Mouse (Mus musculus): Measurements from ENCODE around the gene Agrn. TPM values are rescaled to one million over a fixed set of nuclear protein-coding genes. Genes with fewer than 3 reads are reported as not detected.

Agrn gene
- total RNA-seq, 2 experiments from 2014 or later, result 142 to 147 TPM

GRCm38 (mm10) chr4:156136285-156137100 lies 60.8 kb downstream of the Agrn start:
- Histone ChIP-seq H3K4me3 (no peak overlapping the region), H3K27ac (no peak overlapping the region)
- no peak for TF ChIP-seq CTCF (IDR thresholded peaks at IDR 0.05)
- no peak for DNase-seq (ENCODE audit: extremely low spot score in 1 of 2, low spot score in 2 of 2)
- intact Hi-C loops (cut with DNase I), result no loop called here

DNA sequence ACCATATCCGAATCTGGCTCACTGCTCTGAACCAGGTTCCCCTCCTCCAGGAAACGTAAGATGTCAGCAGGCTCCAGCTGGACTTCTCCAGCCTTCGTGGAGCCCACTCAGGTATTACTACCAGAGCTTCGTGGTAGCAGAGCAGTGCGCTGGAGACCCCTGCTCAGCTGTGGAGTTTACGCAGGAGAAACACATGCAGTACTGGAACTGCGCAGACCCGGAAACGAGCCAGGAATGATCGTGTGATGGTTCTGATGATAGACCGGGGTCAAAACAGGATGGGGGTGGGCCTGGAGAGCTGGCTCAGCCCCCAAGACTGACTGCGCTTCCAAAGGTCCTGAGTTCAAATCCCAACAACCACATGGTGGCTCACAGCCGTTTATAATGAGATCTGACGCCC lies 61.5 kb downstream of the Agrn start:
- TF ChIP-seq CTCF (IDR thresholded peaks at IDR 0.05), result no peak
- Histone ChIP-seq H3K27ac (no peak overlapping the region), H3K4me3 (no peak overlapping the region)
- intact Hi-C loops (cut with DNase I), result no loop called here
- DNase-seq (ENCODE audit: extremely low spot score in 1 of 2, low spot score in 2 of 2), result no peak

GRCm38 (mm10) chr4:156135112-156135511 lies 62.2 kb downstream of the Agrn start:
- Histone ChIP-seq H3K4me3 (no peak overlapping the region), H3K27ac (no peak overlapping the region)
- intact Hi-C loops (cut with DNase I), result no loop called here
- no peak for TF ChIP-seq CTCF (IDR thresholded peaks at IDR 0.05)
- DNase-seq (ENCODE audit: extremely low spot score in 1 of 2, low spot score in 2 of 2), result no peak

DNA sequence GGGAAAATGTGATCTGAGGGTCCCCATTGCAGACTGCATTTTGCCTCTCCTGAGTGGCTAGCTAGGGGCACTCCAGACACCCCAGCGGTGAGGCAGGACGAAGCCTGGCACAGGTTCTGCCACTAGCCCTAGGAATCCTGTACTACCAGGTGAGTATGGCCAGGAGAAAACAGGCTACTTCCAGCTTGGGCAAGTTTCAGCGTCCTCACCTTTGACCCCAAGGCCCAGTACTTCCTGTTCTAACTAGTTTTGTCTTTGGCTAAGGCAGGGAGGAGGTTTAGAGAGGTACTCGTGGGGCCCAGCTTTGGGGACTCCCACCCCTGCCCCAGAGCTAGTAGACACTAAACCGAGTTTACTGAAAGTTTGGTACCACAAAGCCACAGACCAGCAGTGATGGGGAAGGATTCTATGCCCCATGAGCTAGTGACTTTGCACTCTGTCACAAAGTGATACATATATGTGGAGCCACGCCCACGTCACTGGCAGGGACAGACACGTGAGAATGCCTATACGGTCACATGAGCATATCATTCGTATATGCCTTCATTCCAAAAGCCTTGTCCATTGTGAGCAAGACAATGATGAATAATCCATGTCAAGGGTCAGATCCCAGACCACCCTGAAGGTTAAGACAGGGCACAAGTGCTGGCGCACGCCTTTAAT lies 63.2 kb downstream of the Agrn start:
- TF ChIP-seq CTCF (IDR thresholded peaks at IDR 0.05), result no peak
- Histone ChIP-seq H3K27ac (no peak overlapping the region), H3K4me3 (no peak overlapping the region)
- intact Hi-C loops (cut with DNase I), result no loop called here
- DNase-seq (ENCODE audit: extremely low spot score in 1 of 2, low spot score in 2 of 2), result no peak

DNA sequence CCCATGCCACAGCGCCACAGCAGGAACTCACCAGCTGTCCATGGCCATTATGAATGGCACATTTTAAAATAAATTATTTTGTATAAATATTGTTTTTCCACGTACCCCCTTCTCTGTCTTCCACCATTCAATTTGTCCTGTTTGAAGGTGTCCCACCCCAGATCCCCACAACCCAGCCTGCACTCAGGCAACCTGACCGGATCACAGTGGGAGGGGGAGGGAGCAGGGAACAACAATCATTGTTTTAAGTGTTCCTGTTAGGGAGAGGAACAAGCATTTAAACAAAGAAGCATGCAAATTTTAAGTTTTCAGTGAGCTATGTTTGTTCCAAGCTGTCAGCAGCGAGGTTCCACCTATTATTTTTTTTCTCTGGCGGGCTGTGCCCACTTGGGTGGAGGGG lies 64.0 kb downstream of the Agrn start:
- Histone ChIP-seq H3K27ac (no peak overlapping the region), H3K4me3 (no peak overlapping the region)
- intact Hi-C loops (cut with DNase I), result no loop called here
- TF ChIP-seq CTCF (IDR thresholded peaks at IDR 0.05), result no peak
- no peak for DNase-seq (ENCODE audit: extremely low spot score in 1 of 2, low spot score in 2 of 2)

DNA sequence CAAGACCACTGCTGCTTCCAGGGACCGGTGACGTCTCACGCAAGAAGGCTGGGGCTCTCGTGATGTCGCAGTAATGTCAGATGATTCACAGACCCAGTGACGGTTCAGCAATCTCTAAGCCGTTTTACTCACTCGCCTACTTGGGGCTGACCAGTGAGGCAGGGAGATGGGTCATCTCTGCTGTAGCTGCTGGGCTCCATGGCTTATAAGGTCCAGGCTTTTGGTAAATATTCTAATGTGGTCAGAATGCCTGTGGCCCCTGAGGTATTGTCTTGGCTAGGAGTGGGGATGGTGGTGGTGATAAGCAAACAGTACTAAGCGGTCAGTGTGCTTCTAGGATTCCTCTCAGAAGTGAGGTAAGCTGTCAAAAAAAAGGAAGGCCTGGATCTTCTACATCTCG lies 66.3 kb downstream of the Agrn start:
- no peak for DNase-seq (ENCODE audit: extremely low spot score in 1 of 2, low spot score in 2 of 2)
- no peak overlapping the region for H3K27ac ChIP-seq
- no peak overlapping the region for H3K4me3 ChIP-seq
- intact Hi-C loops (cut with DNase I), result no loop called here
- no peak for TF ChIP-seq CTCF (IDR thresholded peaks at IDR 0.05)

DNA sequence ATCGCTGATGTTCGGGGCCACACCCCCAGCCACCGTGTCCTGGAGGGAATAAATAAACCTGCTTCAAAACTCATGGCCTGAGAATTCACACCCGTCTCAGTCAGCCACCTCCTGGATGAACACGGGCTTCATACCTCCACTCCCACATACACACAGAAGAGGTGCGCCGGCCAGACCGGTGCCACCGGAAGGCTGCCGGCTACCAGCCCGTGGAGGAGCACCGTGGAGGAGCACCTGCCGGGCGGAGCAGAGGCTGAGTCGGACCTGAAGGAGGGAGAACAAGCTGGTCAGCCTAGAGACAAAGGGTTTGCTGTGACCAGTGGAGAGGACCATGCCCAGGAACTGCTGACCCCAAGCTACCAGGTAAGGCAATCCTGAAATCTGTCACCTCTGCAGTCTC lies 66.9 kb downstream of the Agrn start, which contains the start of gene Rnf223:
Rnf223 (plus strand) TSS at position 78 of the 400 bp plus-strand sequence.
- TF ChIP-seq CTCF (IDR thresholded peaks at IDR 0.05), result no peak
- no peak for DNase-seq (ENCODE audit: extremely low spot score in 1 of 2, low spot score in 2 of 2)
- intact Hi-C loops (cut with DNase I), result no loop called here
- no peak within 1 kb of the TSS for H3K4me3 ChIP-seq
- no peak within 1 kb of the TSS for H3K27ac ChIP-seq

- no peak for DNase-seq (ENCODE audit: extremely low spot score in 1 of 2, low spot score in 2 of 2)
- no peak for TF ChIP-seq CTCF (IDR thresholded peaks at IDR 0.05)
- intact Hi-C loops (cut with DNase I), result no loop called here
- Histone ChIP-seq H3K27ac (no peak overlapping the region), H3K4me3 (no peak overlapping the region)
Measured at GRCm38 (mm10) chr4:156128746-156129145, 68.5 kb downstream of the Agrn start.

GRCm38 (mm10) chr4:156126841-156127240 lies 70.4 kb downstream of the Agrn start:
- intact Hi-C loops (cut with DNase I), result no loop called here
- Histone ChIP-seq H3K4me3 (no peak overlapping the region), H3K27ac (no peak overlapping the region)
- TF ChIP-seq CTCF (IDR thresholded peaks at IDR 0.05), result no peak
- no peak for DNase-seq (ENCODE audit: extremely low spot score in 1 of 2, low spot score in 2 of 2)

DNA sequence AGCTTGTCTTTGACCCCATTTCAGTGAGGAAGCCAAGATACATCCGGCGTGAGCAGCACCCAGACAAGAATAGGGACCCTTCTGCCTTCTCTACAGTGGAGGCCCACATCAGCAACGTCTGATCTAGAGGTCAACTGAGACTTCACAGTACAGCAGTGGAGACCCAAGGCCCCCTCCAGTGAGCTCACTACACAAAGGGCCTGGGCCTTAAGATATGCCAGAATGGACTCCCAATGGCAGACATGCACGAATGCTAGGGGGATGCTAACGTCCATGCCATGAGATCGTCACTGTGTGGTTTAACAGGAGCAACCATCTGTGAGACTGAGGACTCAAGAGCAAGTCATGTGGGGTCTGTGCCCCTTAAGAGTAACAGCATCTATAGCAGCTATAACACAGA lies 71.9 kb downstream of the Agrn start:
- Histone ChIP-seq H3K27ac (no peak overlapping the region), H3K4me3 (no peak overlapping the region)
- intact Hi-C loops (cut with DNase I), result no loop called here
- no peak for DNase-seq (ENCODE audit: extremely low spot score in 1 of 2, low spot score in 2 of 2)
- no peak for TF ChIP-seq CTCF (IDR thresholded peaks at IDR 0.05)

- Histone ChIP-seq H3K4me3 (no peak overlapping the region), H3K27ac (no peak overlapping the region)
- no peak for DNase-seq (ENCODE audit: extremely low spot score in 1 of 2, low spot score in 2 of 2)
- intact Hi-C loops (cut with DNase I), result no loop called here
- TF ChIP-seq CTCF (IDR thresholded peaks at IDR 0.05), result no peak
Measured at GRCm38 (mm10) chr4:156124077-156124476, 73.2 kb downstream of the Agrn start.

Small RNA genes within 50 kb of the gene (microRNA-seq; reads per million reads assigned to microRNA genes)
- gene Mir7658, result 3.4 to 4.5 reads per million in 2 experiments

Other genes starting within 250 kb of the Agrn start
- 10 to 100 TPM; 18.9 to 19.7 TPM for gene C1qtnf12, start 235.2 kb downstream of the Agrn start, total RNA-seq (2021)
- 10 to 100 TPM in 1 of 2 experiments, 1 to 10 TPM in 1; 9.1 to 10.8 TPM for gene B3galt6, start 204.8 kb downstream of the Agrn start, total RNA-seq (2021)
- 100 to 1,000 TPM; 187 to 193 TPM for gene Sdf4, start 204.6 kb downstream of the Agrn start, total RNA-seq (2021)
- gene Tnfrsf4, start 183.6 kb downstream of the Agrn start, total RNA-seq (2021), result 1 to 10 TPM; 1.7 to 2.4 TPM
- not detected for gene Tnfrsf18, start 171.3 kb downstream of the Agrn start, total RNA-seq (2021)
- gene Ttll10, start 138.1 kb downstream of the Agrn start, total RNA-seq (2021), result under 1 TPM in 1 of 2 experiments, not detected in 1; 0.79 TPM
- gene 9430015G10Rik, start 87.5 kb downstream of the Agrn start, total RNA-seq (2021), result 10 to 100 TPM; 30.7 to 34.7 TPM
- gene Rnf223, start 67.0 kb downstream of the Agrn start, total RNA-seq (2021), result 1 to 10 TPM in 1 of 2 experiments, under 1 TPM in 1; 0.95 to 1.3 TPM
- gene Isg15, start 3.3 kb upstream of the Agrn start, total RNA-seq (2021), result 1 to 10 TPM; 1.1 to 1.5 TPM
- gene AW011738, start 5.8 kb upstream of the Agrn start, total RNA-seq (2021), result 1 to 10 TPM; 6.4 to 6.6 TPM
- under 1 TPM; 0.25 to 0.30 TPM for gene Perm1, start 18.4 kb upstream of the Agrn start, total RNA-seq (2021)
- 10 to 100 TPM; 39.6 to 39.8 TPM for gene Plekhn1, start 37.4 kb upstream of the Agrn start, total RNA-seq (2021)
- gene Noc2l, start 38.5 kb upstream of the Agrn start, total RNA-seq (2021), result 10 to 100 TPM; 73.5 to 76.6 TPM
- gene Samd11, start 58.2 kb upstream of the Agrn start, total RNA-seq (2021), result 1 to 10 TPM; 5.3 to 6.3 TPM
- not detected for gene Vmn2r-ps159, start 133.6 kb upstream of the Agrn start, total RNA-seq (2021)

All from left cerebral cortex, adult 2 months (tissue).